Mouse (Mus musculus) liver, adult 2 months (tissue): Measurements from ENCODE around the gene Triap1.
A peak's percentile ranks its signal among the peaks of the same experiment; 100 is the strongest.

Source experiments
- CTCF ChIP-seq: fragments of 200-500 bp; IDR thresholded peaks from 2 replicates; pipeline ENCODE4 v1.5.1; 2011; ENCODE audit warnings: low read depth, low read length, control low read depth
- POLR2A ChIP-seq: fragments of 200-500 bp; IDR thresholded peaks from 2 replicates; pipeline ENCODE4 v1.6.1; 2011; ENCODE audit warnings: low read length, control low read depth; ENCODE audit not compliant: insufficient read depth; ENCODE audit errors: extremely low read depth

GRCm38 (mm10) chr5:115348546-115349224, 7.7 kb downstream of the Triap1 start, which contains the start of gene Cox6a1:
- peak; percentile 66; the same call in 1 of the 2 replicates for TF ChIP-seq POLR2A
- peak; percentile 1; the same call in 1 of the 2 replicates for TF ChIP-seq CTCF
